23 mouse cellular contexts compared by ENCODE assay signal in the genomic region with DNA sequence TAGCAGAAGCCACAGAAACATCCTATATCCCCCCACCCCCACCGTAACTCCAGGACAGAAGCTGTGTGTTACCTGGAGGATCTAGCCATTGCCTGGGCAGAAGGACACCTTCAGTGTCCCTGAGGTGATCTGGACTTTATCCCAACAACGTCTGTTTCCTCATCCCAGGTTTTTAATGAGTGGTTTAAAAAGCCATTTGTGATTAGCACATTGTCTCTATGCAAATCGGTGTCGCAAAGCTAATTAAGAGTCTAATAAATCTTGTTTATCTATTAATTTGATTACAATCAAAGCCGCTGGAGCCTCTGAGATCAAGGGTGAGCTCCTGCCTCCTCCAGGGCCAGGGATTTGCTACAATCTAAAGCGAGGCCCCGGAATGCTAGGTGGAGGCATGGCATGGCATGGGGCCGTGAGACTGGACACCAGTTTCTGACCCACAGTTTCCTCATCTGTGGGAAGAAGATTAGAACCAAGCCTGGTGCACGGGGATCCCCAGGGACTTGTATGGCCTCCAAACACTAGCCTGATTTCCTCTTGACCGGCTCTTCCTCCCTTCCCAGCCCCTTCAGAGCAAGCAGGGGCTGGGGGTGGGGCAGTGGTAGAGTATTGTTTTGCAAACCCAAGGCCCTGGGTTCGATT. TPM values are rescaled to one million over a fixed set of nuclear protein-coding genes. Genes with fewer than 3 reads are reported as not detected.
DNase-seq lines count a peak whose midpoint lies in the region; ATAC-seq and TF ChIP-seq lines count a peak whose summit lies in the region.
"Had no signal": no experiment of that assay in that cellular context is flagged by ENCODE, and none has a peak within 500 bp of the region (broad histone marks: within the 10 kb centered on the region; RNA-seq: fewer than 3 reads in every experiment).

No protein-coding gene starts in this region.

- peak overlapping the region; percentile 80; the same call in 1 of the 2 replicates for H3K27ac ChIP-seq in heart, embryonic 10.5 days
- H3K27ac ChIP-seq in intestine, postnatal 0 days (ENCODE audit: low read depth, low read length), result peak overlapping the region; percentile 41; the same call in 1 of the 2 replicates
- no peak overlapping the region for H3K27ac ChIP-seq in intestine, embryonic 16.5 days (ENCODE audit: low read length)
- 0 out of 2 replicates have a peak overlapping the region, but pooled peaks have one; percentile 18 for H3K27ac ChIP-seq in neural tube, embryonic 15.5 days (replicated peaks)
- H3K27ac ChIP-seq: forebrain, embryonic 15.5 days; hindbrain, embryonic 15.5 days; intestine, embryonic 15.5 days; limb, embryonic 12.5 days; liver, embryonic 15.5 days; neural tube, embryonic 13.5 days; stomach, embryonic 15.5 days had no signal

- peaks cover 72% of the 10 kb centered on the region for H3K36me3 ChIP-seq in heart, embryonic 10.5 days
- H3K36me3 ChIP-seq in intestine, postnatal 0 days (ENCODE audit: control insufficient read depth, insufficient read depth), result peaks cover 47% of the 10 kb centered on the region
- H3K36me3 ChIP-seq in intestine, embryonic 16.5 days (ENCODE audit: control insufficient read depth, insufficient read depth, low read length), result peaks cover 12% of the 10 kb centered on the region
- peaks cover 52% of the 10 kb centered on the region for H3K36me3 ChIP-seq in neural tube, embryonic 15.5 days

- WGBS in heart, embryonic 10.5 days, result 71% methylated on average over 11 of the region's 11 CpGs
- 63% methylated on average over 11 of the region's 11 CpGs for WGBS in intestine, postnatal 0 days
- 77% methylated on average over 11 of the region's 11 CpGs for WGBS in intestine, embryonic 16.5 days
- WGBS in neural tube, embryonic 15.5 days, result 50% methylated on average over 11 of the region's 11 CpGs

- no peak for ATAC-seq in intestine, postnatal 0 days
- no peak for ATAC-seq in intestine, embryonic 16.5 days
- ATAC-seq in neural tube, embryonic 15.5 days (ENCODE audit: low FRiP score), result no peak
- ATAC-seq: forebrain, embryonic 15.5 days; intestine, embryonic 15.5 days had no signal

- H3K4me3 ChIP-seq in heart, embryonic 10.5 days, result no peak overlapping the region
- H3K4me3 ChIP-seq in intestine, postnatal 0 days (ENCODE audit: low read depth, low read length), result no peak overlapping the region
- no peak overlapping the region for H3K4me3 ChIP-seq in intestine, embryonic 16.5 days (ENCODE audit: low read length)
- no peak overlapping the region for H3K4me3 ChIP-seq in neural tube, embryonic 15.5 days (replicated peaks)
- H3K4me3 ChIP-seq: erythroblast, embryonic 14.5 days; forebrain, embryonic 15.5 days; hindbrain, embryonic 15.5 days; intestine, embryonic 15.5 days; limb, embryonic 12.5 days; liver, embryonic 15.5 days; neural tube, embryonic 13.5 days; stomach, embryonic 15.5 days had no signal

- no peak overlapping the region for H3K9ac ChIP-seq in intestine, postnatal 0 days (ENCODE audit: low read depth, low read length)
- no peak overlapping the region for H3K9ac ChIP-seq in intestine, embryonic 16.5 days (ENCODE audit: low read depth, low read length)
- H3K9ac ChIP-seq in neural tube, embryonic 15.5 days (replicated peaks), result no peak overlapping the region
- H3K9ac ChIP-seq: forebrain, embryonic 15.5 days; hindbrain, embryonic 15.5 days; intestine, embryonic 15.5 days; limb, embryonic 12.5 days; liver, embryonic 15.5 days; neural tube, embryonic 13.5 days; stomach, embryonic 15.5 days had no signal

- H3K9me3 ChIP-seq in heart, embryonic 10.5 days, result no peaks in the 10 kb centered on the region
- no peaks in the 10 kb centered on the region for H3K9me3 ChIP-seq in intestine, postnatal 0 days (ENCODE audit: control insufficient read depth)
- H3K9me3 ChIP-seq in intestine, embryonic 16.5 days (ENCODE audit: control insufficient read depth, low read length), result no peaks in the 10 kb centered on the region
- H3K9me3 ChIP-seq in neural tube, embryonic 15.5 days (replicated peaks), result no peaks in the 10 kb centered on the region
- H3K9me3 ChIP-seq: forebrain, embryonic 15.5 days; hindbrain, embryonic 15.5 days; intestine, embryonic 15.5 days; limb, embryonic 12.5 days; liver, embryonic 15.5 days; neural tube, embryonic 13.5 days; stomach, embryonic 15.5 days had no signal

- H3K4me2 ChIP-seq in intestine, postnatal 0 days (replicated peaks; ENCODE audit: low read depth), result no peak overlapping the region
- H3K4me2 ChIP-seq in intestine, embryonic 16.5 days (ENCODE audit: low read depth, low read length), result no peak overlapping the region
- no peak overlapping the region for H3K4me2 ChIP-seq in neural tube, embryonic 15.5 days
- H3K4me2 ChIP-seq: forebrain, embryonic 15.5 days; hindbrain, embryonic 15.5 days; intestine, embryonic 15.5 days; limb, embryonic 12.5 days; liver, embryonic 15.5 days; neural tube, embryonic 13.5 days; stomach, embryonic 15.5 days had no signal

- no peak for DNase-seq in heart, embryonic 10.5 days (ENCODE audit: low spot score)
- DNase-seq in heart, adult 8-10 months (ENCODE audit: low spot score), result no peak
- DNase-seq in neural tube, embryonic 10.5 days (ENCODE audit: extremely low spot score, low spot score), result no peak
- peak; percentile 92 for DNase-seq in gonadal fat pad, adult 2 months (ENCODE audit: low read depth)
- DNase-seq in kidney, adult 8-10 months, result no peak
- DNase-seq: adrenal gland, adult 8-10 months; cerebellum, adult 8-10 months; gastrocnemius, postnatal 25 days; lung, postnatal 10 days; right cerebral cortex, postnatal 14 days; thymus, adult 18-20 months; thymus, postnatal 4 days had no signal

- TF ChIP-seq CTCF in intestine, postnatal 0 days (IDR thresholded peaks at IDR 0.05; ENCODE audit: low read depth), result no peak

- H3K4me1 ChIP-seq in heart, embryonic 10.5 days, result peaks cover 61% of the 10 kb centered on the region
- no peaks in the 10 kb centered on the region for H3K4me1 ChIP-seq in intestine, postnatal 0 days (replicated peaks; ENCODE audit: control insufficient read depth, insufficient read depth, low read length)
- H3K4me1 ChIP-seq in intestine, embryonic 16.5 days (ENCODE audit: control insufficient read depth, insufficient read depth, low read length), result peaks cover 27% of the 10 kb centered on the region
- H3K4me1 ChIP-seq in neural tube, embryonic 15.5 days, result peaks cover 51% of the 10 kb centered on the region
- H3K4me1 ChIP-seq: stomach, embryonic 15.5 days had no signal

- no peaks in the 10 kb centered on the region for H3K27me3 ChIP-seq in heart, embryonic 10.5 days (ENCODE audit: insufficient read depth, poor library complexity, severe bottlenecking)
- no peaks in the 10 kb centered on the region for H3K27me3 ChIP-seq in intestine, postnatal 0 days (replicated peaks; ENCODE audit: control insufficient read depth, insufficient read depth, low read length)
- H3K27me3 ChIP-seq in intestine, embryonic 16.5 days (replicated peaks; ENCODE audit: control insufficient read depth, insufficient read depth, low read length), result no peaks in the 10 kb centered on the region
- H3K27me3 ChIP-seq in neural tube, embryonic 15.5 days (replicated peaks), result no peaks in the 10 kb centered on the region
- H3K27me3 ChIP-seq: forebrain, embryonic 15.5 days; hindbrain, embryonic 15.5 days; intestine, embryonic 15.5 days; limb, embryonic 12.5 days; liver, embryonic 15.5 days; neural tube, embryonic 13.5 days; stomach, embryonic 15.5 days had no signal

RNA-seq across cellular contexts. Expression of a gene that starts 54.7 kb away (rescaled TPM):
- polyA plus RNA-seq in heart, embryonic 10.5 days (2016; fragmentation: Nextera tagmentation; extraction: Ambion mirVana), result 65.7 and 104 TPM in 2 replicates
- total RNA-seq in heart, adult 8-10 months (2022), result 100 to 1,000 TPM; 300 to 329 (median 307) TPM
- 73.8 and 80.0 TPM in 2 replicates for polyA plus RNA-seq in intestine, postnatal 0 days (2015; fragmentation: Nextera tagmentation; extraction: Ambion mirVana)
- 125 and 134 TPM in 2 replicates for polyA plus RNA-seq in intestine, embryonic 16.5 days (2015; fragmentation: Nextera tagmentation; extraction: Ambion mirVana)
- 38.0 and 42.9 TPM in 2 replicates for polyA plus RNA-seq in neural tube, embryonic 15.5 days (2015; fragmentation: Nextera tagmentation; extraction: Ambion mirVana)
- polyA plus RNA-seq in gonadal fat pad, adult 2 months (2012; rRNA removed), result 31.2 and 34.0 TPM in 2 replicates
